In the genomic region with DNA sequence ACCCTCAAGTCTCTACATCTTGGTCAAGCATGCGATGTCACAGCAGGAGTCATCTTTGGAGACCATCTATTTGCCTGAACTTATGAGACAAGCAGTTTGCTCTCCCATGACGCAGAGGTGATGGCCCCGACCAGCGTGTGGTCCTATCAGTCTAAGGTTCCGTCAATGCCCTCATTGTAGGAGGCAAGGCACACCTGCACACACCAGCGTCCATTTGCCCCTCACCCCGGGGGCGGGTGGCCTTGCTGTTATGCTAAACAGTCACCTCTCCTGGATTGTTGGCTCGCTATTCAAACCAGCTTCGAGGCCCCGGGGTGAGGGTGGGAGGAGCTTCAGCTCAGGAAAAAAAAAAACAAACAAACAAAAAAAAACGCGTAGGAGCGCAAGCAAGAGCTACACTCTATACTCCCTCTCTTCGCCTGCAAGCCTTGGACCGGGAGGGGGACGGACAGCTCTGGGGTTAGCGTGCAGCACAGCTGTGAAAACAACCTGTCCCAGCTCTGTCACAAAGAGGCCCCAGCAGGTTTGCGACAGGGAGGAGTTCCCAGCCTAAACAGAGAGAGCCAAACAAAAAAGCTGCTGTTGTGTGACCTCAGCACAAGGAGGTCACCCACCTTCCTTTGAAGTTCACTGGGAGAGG, we compare ENCODE assay signal across 8 mouse cellular contexts. TPM values are rescaled to one million over a fixed set of nuclear protein-coding genes. Genes with fewer than 3 reads are reported as not detected.
DNase-seq lines count a peak whose midpoint lies in the region; ATAC-seq and TF ChIP-seq lines count a peak whose summit lies in the region.

No protein-coding gene starts in this region.

- H3K27ac ChIP-seq in left cerebral cortex, adult 2 months = no peak overlapping the region
- no peak overlapping the region for H3K27ac ChIP-seq in hindbrain, embryonic 13.5 days
- H3K27ac ChIP-seq in midbrain, embryonic 13.5 days = no peak overlapping the region

- H3K27me3 ChIP-seq in hindbrain, embryonic 13.5 days = no peaks in the 10 kb centered on the region
- no peaks in the 10 kb centered on the region for H3K27me3 ChIP-seq in midbrain, embryonic 13.5 days

- peak overlapping the region; percentile 43 for H3K4me2 ChIP-seq in hindbrain, embryonic 13.5 days
- peak overlapping the region; percentile 43 for H3K4me2 ChIP-seq in midbrain, embryonic 13.5 days (replicated peaks)

- H3K4me1 ChIP-seq in hindbrain, embryonic 13.5 days (replicated peaks) = peaks cover 10% of the 10 kb centered on the region
- H3K4me1 ChIP-seq in midbrain, embryonic 13.5 days (replicated peaks) = peaks cover 7% of the 10 kb centered on the region; the same call in 1 of the 2 replicates

- WGBS in hindbrain, embryonic 13.5 days = 15% methylated on average over 19 of the region's 19 CpGs
- WGBS in midbrain, embryonic 13.5 days = 30% methylated on average over 19 of the region's 19 CpGs

- intact Hi-C loops in left cerebral cortex, adult 2 months (cut with DNase I) = no loop called here
- intact Hi-C loops in left cerebral cortex, postnatal 25 days (cut with DNase I) = no loop called here

- ATAC-seq in hindbrain, embryonic 13.5 days (ENCODE audit: low FRiP score) = no peak
- ATAC-seq in midbrain, embryonic 13.5 days = peak; percentile 60; the same call in 1 of the 2 replicates
- no peak for ATAC-seq in granulocyte monocyte progenitor cell, adult 5-6 weeks (replicated peaks; ENCODE audit: poor library complexity, severe bottlenecking)

- no peaks in the 10 kb centered on the region for H3K9me3 ChIP-seq in hindbrain, embryonic 13.5 days
- no peaks in the 10 kb centered on the region for H3K9me3 ChIP-seq in midbrain, embryonic 13.5 days

- 0 out of 2 replicates have a peak overlapping the region, but pooled peaks have one; percentile 4 for H3K9ac ChIP-seq in hindbrain, embryonic 13.5 days
- H3K9ac ChIP-seq in midbrain, embryonic 13.5 days (replicated peaks) = no peak overlapping the region

- no peak for TF ChIP-seq CTCF in left cerebral cortex, adult 2 months (IDR thresholded peaks at IDR 0.05)

- DNase-seq in left cerebral cortex, adult 2 months (ENCODE audit: extremely low spot score in 1 of 2, low spot score in 2 of 2) = no peak
- no peak for DNase-seq in left cerebral cortex, postnatal 25 days (ENCODE audit: low spot score in 2 of 2)
- DNase-seq in embryo, embryonic 9.5 days (ENCODE audit: extremely low spot score) = peak; percentile 64
- no peak for DNase-seq in layer of hippocampus, adult 18-20 months (ENCODE audit: low spot score in 2 of 2)
- no peak for DNase-seq in layer of hippocampus, adult 8-10 months (ENCODE audit: low spot score in 2 of 2)

- H3K4me3 ChIP-seq in left cerebral cortex, adult 2 months = peak overlapping the region; percentile 26
- peak overlapping the region; percentile 8; the same call in 1 of the 2 replicates for H3K4me3 ChIP-seq in hindbrain, embryonic 13.5 days
- H3K4me3 ChIP-seq in midbrain, embryonic 13.5 days (replicated peaks) = no peak overlapping the region

- no peaks in the 10 kb centered on the region for H3K36me3 ChIP-seq in hindbrain, embryonic 13.5 days
- H3K36me3 ChIP-seq in midbrain, embryonic 13.5 days = no peaks in the 10 kb centered on the region

RNA-seq across cellular contexts. Expression of a gene that starts 12.1 kb away (rescaled TPM):
- 10 to 100 TPM; 67.1 to 72.6 TPM for total RNA-seq in left cerebral cortex, adult 2 months (2021)
- total RNA-seq in left cerebral cortex, postnatal 25 days (2021) = 10 to 100 TPM; 75.4 TPM
- 132 and 138 TPM in 2 replicates for polyA plus RNA-seq in hindbrain, embryonic 13.5 days (2015; fragmentation: Nextera tagmentation; extraction: Ambion mirVana)
- polyA plus RNA-seq in midbrain, embryonic 13.5 days (2015; fragmentation: Nextera tagmentation; extraction: Ambion mirVana) = 121 and 129 TPM in 2 replicates
- total RNA-seq in layer of hippocampus, adult 18-20 months (2021) = 10 to 100 TPM; 72.8 to 79.3 TPM
- 10 to 100 TPM; 72.1 to 84.8 (median 73.6) TPM for total RNA-seq in layer of hippocampus, adult 8-10 months (2022)
- total RNA-seq in granulocyte monocyte progenitor cell, adult 5-6 weeks (2014; fragmentation: Nextera tagmentation) = 43.6 and 77.0 TPM in 2 replicates
- 49.8 and 70.5 TPM in 2 replicates for total RNA-seq in granulocyte monocyte progenitor cell, adult 5-6 weeks (2017)
